8 mouse cellular contexts compared by ENCODE assay signal in the genomic region with DNA sequence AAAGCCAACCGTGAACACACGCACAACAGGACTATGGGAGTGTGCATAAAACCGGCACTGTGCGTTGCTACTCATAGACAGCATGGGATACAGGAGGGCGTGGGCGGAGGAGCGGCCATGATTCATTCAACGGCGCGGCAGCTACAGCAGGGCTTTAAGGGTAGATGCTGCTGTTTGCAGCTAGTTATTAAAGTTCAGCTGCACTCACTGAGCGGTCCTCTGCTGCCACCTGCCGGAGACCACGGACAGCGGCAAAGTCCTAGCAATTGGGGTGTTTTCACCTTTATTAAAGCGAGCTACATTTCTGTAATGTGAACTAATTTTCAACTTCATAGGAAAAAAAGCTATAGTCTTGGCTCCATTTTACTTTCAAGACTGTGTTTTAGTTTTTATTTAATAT.
DNase-seq lines count a peak whose midpoint lies in the region; ATAC-seq and TF ChIP-seq lines count a peak whose summit lies in the region.

No protein-coding gene starts in this region.

- H3K27me3 ChIP-seq in limb, embryonic 11.5 days (ENCODE audit: control insufficient read depth, insufficient read depth, low read length): no peaks in the 10 kb centered on the region
- H3K27me3 ChIP-seq in midbrain, embryonic 15.5 days (replicated peaks): no peaks in the 10 kb centered on the region

- H3K27ac ChIP-seq in gastrocnemius, adult 2 months: no peak overlapping the region
- H3K27ac ChIP-seq in limb, embryonic 11.5 days (replicated peaks; ENCODE audit: low read depth, low read length): no peak overlapping the region
- H3K27ac ChIP-seq in midbrain, embryonic 15.5 days: no peak overlapping the region

- peak; percentile 94 for TF ChIP-seq CTCF in gastrocnemius, adult 2 months (IDR thresholded peaks at IDR 0.05)

- peak; percentile 68 to 88 for DNase-seq in heart, adult 18-20 months
- no peak for DNase-seq in heart, adult 11 months
- DNase-seq in gastrocnemius, adult 2 months: peak; percentile 84
- peak; percentile 69 for DNase-seq in kidney, adult 9 months
- DNase-seq in limb, embryonic 11.5 days (ENCODE audit: low spot score): peak; percentile 89
- peak; percentile 42 for DNase-seq in spleen, adult 12 weeks (ENCODE audit: low spot score)

- peaks cover 9% of the 10 kb centered on the region; the same call in 1 of the 2 replicates for H3K36me3 ChIP-seq in limb, embryonic 11.5 days (ENCODE audit: control insufficient read depth, insufficient read depth, low read length)
- peaks cover 40% of the 10 kb centered on the region for H3K36me3 ChIP-seq in midbrain, embryonic 15.5 days (replicated peaks)

- intact Hi-C loops in gastrocnemius, adult 2 months (cut with DNase I): no loop called here

- H3K4me1 ChIP-seq in limb, embryonic 11.5 days (ENCODE audit: control insufficient read depth, insufficient read depth, low read length): no peaks in the 10 kb centered on the region
- no peaks in the 10 kb centered on the region for H3K4me1 ChIP-seq in midbrain, embryonic 15.5 days

- no peaks in the 10 kb centered on the region for H3K9me3 ChIP-seq in limb, embryonic 11.5 days (ENCODE audit: control insufficient read depth, low read length)
- H3K9me3 ChIP-seq in midbrain, embryonic 15.5 days: no peaks in the 10 kb centered on the region

- H3K9ac ChIP-seq in limb, embryonic 11.5 days (ENCODE audit: low read length): no peak overlapping the region
- H3K9ac ChIP-seq in midbrain, embryonic 15.5 days: no peak overlapping the region

- 39% methylated on average over 15 of the region's 15 CpGs for WGBS in limb, embryonic 11.5 days
- 34% methylated on average over 15 of the region's 15 CpGs for WGBS in midbrain, embryonic 15.5 days

- ATAC-seq in common myeloid progenitor, adult 5-6 weeks (replicated peaks; ENCODE audit: low read depth, poor library complexity, severe bottlenecking): peak; percentile 87
- ATAC-seq in limb, embryonic 11.5 days (ENCODE audit: insufficient number of reproducible peaks, low FRiP score, low TSS enrichment, low read depth): peak; percentile 57; the same call in 1 of the 2 replicates
- ATAC-seq in midbrain, embryonic 15.5 days (replicated peaks): peak; percentile 74

- H3K4me2 ChIP-seq in limb, embryonic 11.5 days (ENCODE audit: low read depth, severe bottlenecking): no peak overlapping the region
- no peak overlapping the region for H3K4me2 ChIP-seq in midbrain, embryonic 15.5 days

- H3K4me3 ChIP-seq in gastrocnemius, adult 2 months: no peak overlapping the region
- H3K4me3 ChIP-seq in limb, embryonic 11.5 days (ENCODE audit: low read depth, low read length): no peak overlapping the region
- no peak overlapping the region for H3K4me3 ChIP-seq in midbrain, embryonic 15.5 days
